Mouse (Mus musculus): ENCODE results near the gene Pth2r.
A peak's percentile ranks its signal among the peaks of the same experiment; 100 is the strongest.

The Pth2r gene

GRCm38 (mm10) chr1:65281756-65282155 lies at the start of gene Pth2r:
Gene Pth2r, plus strand, starts transcription at chr1:65282056.
- DNase-seq (ENCODE audit: extremely low spot score) = no peak

GRCm38 (mm10) chr1:65237712-65238111 lies 44.1 kb upstream of the Pth2r start:
- DNase-seq (ENCODE audit: extremely low spot score) = no peak

GRCm38 (mm10) chr1:65245637-65246036 lies 36.2 kb upstream of the Pth2r start:
- DNase-seq (ENCODE audit: extremely low spot score) = no peak

- DNase-seq (ENCODE audit: extremely low spot score) = no peak
These were observed 1.4 kb upstream of the Pth2r start for GRCm38 (mm10) chr1:65280461-65280860.

GRCm38 (mm10) chr1:65282766-65283165 lies 910 bp downstream of the Pth2r start:
- peak; percentile 37 for DNase-seq (ENCODE audit: extremely low spot score)

GRCm38 (mm10) chr1:65308476-65308875 lies 26.6 kb downstream of the Pth2r start:
- DNase-seq (ENCODE audit: extremely low spot score) = no peak

GRCm38 (mm10) chr1:65311214-65311933 lies 29.5 kb downstream of the Pth2r start:
- DNase-seq (ENCODE audit: extremely low spot score) = peak; percentile 31

GRCm38 (mm10) chr1:65312118-65312517 lies 30.3 kb downstream of the Pth2r start:
- DNase-seq (ENCODE audit: extremely low spot score) = peak; percentile 36

GRCm38 (mm10) chr1:65312896-65313295 lies 31.0 kb downstream of the Pth2r start:
- no peak for DNase-seq (ENCODE audit: extremely low spot score)

- no peak for DNase-seq (ENCODE audit: extremely low spot score)
These were observed 32.5 kb downstream of the Pth2r start for GRCm38 (mm10) chr1:65314054-65315021.

GRCm38 (mm10) chr1:65315022-65315407 lies 33.2 kb downstream of the Pth2r start:
- DNase-seq (ENCODE audit: extremely low spot score) = no peak

GRCm38 (mm10) chr1:65334026-65334425 lies 52.2 kb downstream of the Pth2r start:
- no peak for DNase-seq (ENCODE audit: extremely low spot score)

- no peak for DNase-seq (ENCODE audit: extremely low spot score)
These were observed 55.9 kb downstream of the Pth2r start for GRCm38 (mm10) chr1:65337768-65338167.

- DNase-seq (ENCODE audit: extremely low spot score) = no peak
These were observed 58.4 kb downstream of the Pth2r start for GRCm38 (mm10) chr1:65340240-65340639.

- no peak for DNase-seq (ENCODE audit: extremely low spot score)
These were observed 71.1 kb downstream of the Pth2r start for GRCm38 (mm10) chr1:65352979-65353378.

- no peak for DNase-seq (ENCODE audit: extremely low spot score)
These were observed 72.3 kb downstream of the Pth2r start for GRCm38 (mm10) chr1:65354153-65354552.

- peak; percentile 42 for DNase-seq (ENCODE audit: extremely low spot score)
These were observed 106.5 kb downstream of the Pth2r start for GRCm38 (mm10) chr1:65388328-65388727.

- DNase-seq (ENCODE audit: extremely low spot score) = no peak
These were observed 107.8 kb downstream of the Pth2r start for GRCm38 (mm10) chr1:65389621-65390020.

GRCm38 (mm10) chr1:65407441-65407840 lies 125.6 kb downstream of the Pth2r start:
- no peak for DNase-seq (ENCODE audit: extremely low spot score)

- no peak for DNase-seq (ENCODE audit: extremely low spot score)
These were observed 139.1 kb downstream of the Pth2r start for GRCm38 (mm10) chr1:65420909-65421308.

GRCm38 (mm10) chr1:65422501-65423010 lies 140.7 kb downstream of the Pth2r start:
- DNase-seq (ENCODE audit: extremely low spot score) = no peak

All from embryo, embryonic 9.5 days (tissue).